Mouse (Mus musculus) spleen, postnatal 0 days (tissue): ENCODE results near the gene 4933411K16Rik. TPM values are rescaled to one million over a fixed set of nuclear protein-coding genes. Genes with fewer than 3 reads are reported as not detected.

Source experiments
- polyA plus RNA-seq: library from polyadenylated mRNA; unstranded; fragments of >200 nt; fragmentation: Nextera tagmentation; extraction: Ambion mirVana; gene quantifications from 2 replicates; pipeline ENCODE4 v1.2.1, GENCODE M21; 2015

Gene 4933411K16Rik
- polyA plus RNA-seq: not detected in 2 replicates

DNA sequence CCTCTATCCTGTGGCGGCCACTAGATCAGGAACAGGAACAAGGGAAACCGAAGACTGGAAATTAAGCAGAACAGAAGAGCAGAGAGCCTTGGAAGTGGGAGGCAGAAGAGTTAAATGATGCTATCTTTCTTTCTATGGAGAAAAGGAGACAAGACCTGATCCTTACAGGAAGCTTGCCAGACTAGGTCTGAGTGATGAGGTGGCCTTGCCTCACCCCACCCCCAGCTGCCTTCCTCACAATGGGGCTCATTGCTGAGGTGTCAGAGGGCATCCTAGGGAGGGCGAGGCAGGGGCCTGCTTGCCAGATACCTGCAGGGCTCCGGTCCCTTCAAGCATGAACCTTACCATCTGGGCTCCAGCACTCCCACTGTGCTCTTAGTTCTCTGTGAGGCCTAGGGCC, at the start of gene 4933411K16Rik:
Gene 4933411K16Rik (plus strand): TSS at position 301 of the 400 bp plus-strand sequence.

DNA sequence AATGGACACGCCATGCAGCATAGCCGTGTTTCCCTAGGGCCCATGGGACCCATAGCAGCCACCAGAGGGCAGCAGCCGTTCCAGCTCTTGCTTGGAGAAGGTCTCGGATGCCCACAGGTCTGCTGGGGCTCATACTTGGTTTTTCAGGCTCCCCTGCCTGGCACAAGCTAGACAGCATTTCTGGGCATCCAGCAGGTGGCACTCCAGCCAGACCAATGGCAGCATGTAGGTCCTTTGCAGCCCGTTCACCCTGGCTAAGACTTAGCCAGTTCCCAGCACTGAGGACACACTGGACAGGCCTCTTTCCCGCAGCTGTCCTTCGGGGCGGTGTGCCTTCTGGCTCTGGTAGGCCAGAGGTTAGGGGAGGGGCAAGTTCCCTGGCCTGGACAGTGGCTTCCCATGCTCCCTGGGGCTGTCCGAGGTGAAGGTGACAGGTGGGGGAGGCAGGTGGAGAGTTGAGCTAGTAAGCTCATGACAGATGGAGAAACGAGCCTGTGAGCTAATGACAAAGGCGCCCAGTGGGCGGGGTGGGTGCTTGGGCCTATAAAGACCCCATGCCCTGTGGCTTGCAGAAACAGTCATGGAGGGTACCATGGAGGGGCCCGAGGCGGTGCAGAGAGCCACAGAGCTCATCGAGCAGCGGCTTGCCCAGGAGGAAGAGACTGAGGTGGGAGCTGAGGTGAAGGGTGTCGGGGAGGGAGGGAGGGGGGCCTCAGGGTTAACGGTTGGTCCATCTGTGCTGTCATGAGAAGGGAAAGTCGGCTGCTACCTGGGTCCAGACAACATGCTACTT, 16.4 kb upstream of the 4933411K16Rik start, which contains the start of gene Ankrd2:
Gene Ankrd2 (plus strand): TSS at position 545 of the 793 bp plus-strand sequence.

DNA sequence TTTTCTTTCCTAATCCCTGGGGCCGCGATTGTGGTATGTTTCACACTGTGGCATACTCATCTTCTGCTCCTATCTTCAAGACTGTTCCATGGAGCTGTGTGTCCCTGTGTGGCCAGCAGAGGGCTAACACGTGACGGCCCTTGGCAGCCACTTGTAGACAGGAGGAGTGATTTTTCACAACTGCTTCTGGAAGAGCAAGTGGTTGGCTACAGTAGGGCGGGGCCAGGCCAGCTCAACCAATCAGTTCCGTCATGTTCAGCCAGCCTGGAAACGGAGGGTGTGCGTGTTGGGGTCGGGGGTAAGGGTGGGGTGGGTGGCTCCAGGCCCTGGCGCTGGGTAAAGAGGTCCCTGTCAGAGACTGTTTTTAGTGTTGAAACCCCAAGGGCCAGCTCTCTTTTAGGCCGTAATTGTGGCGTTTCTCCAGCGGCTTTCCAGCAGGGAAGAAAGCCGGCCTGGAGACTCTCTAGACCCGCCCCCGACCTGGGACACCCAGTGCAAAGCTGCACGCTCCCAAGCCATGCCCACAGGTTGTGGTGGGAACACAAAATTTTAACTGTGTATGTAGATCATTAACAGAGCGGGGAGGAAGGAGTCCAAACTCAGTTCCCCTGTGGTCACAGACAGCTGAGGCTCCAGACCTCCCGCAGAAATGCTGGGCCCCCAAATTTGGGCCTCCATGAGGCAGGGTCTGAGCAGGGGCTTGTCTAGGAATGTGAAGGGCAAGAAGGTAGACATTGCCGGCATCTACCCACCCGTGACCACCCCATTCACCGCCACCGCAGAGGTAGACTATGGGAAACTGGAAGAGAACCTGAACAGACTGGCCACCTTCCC, 6.6 kb upstream of the 4933411K16Rik start, which contains the start of gene Hoga1:
Gene Hoga1 (plus strand): TSS at position 342 of the 834 bp plus-strand sequence.

DNA sequence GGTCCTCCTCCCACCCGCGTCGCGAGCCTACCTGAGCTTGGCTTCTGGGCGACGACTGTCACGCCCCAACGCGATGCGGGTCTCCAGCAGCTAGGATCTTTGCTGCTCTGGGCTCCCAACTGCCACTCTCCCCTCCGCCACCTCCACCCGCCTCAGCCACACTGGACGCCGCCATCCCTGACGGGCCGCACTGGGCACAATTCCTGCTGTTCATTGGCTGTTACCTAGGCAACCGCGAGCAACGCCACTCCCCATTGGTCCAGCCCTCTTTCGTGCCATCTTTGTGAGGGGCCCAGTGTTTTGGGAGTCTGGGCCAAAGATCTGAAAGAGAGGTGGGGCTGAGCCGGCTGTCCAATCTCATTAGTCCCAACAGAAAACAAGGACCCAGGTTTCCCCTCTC, 34.1 kb downstream of the 4933411K16Rik start, which contains the start of gene Morn4:
Gene Morn4 (minus strand): TSS at position 192 of the 400 bp plus-strand sequence.

DNA sequence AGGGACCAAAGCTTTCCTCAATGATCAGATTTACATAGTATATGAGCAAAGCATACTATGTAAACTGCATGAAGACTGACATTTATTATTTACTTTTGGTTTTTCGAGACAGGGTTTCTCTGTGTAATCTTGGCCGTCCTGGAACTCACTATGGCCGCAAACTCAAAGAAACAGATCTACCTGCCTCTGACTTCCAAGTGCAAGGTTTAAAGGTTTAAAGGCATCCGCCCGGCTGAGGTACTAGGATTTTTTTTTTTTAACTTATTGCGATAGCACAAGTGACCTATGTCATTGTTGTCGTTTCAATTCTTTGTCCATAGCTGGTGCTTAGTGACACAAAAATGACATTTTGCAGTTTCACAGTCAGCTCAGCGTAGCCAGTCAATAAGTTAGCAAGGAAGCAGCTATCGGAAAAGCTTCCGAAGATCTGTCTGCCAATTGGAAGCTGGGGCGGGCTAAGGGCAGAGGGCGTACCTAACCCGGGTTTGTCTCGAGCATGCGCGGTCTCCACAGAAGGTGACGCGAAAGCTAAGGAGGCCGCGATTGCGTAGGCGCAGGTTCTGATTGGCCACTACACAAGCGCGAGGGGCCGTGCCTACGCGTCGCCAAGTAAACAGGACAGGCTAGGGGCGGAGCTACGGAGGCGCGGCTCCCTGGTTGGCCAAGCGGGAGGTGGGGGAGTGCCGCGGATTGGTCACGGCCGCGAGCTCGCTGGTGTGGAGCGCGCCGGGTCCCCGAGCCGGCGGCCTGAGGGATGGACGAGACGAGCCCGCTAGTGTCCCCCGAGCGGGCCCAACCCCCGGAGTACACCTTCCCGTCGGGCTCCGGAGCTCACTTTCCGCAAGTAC, 37.9 kb downstream of the 4933411K16Rik start, which contains the start of gene Pi4k2a:
Gene Pi4k2a (plus strand): TSS at position 723 of the 848 bp plus-strand sequence.

Other genes starting within 250 kb of the 4933411K16Rik start
- 24.6 and 25.8 TPM in 2 replicates for gene Frat1, start 222.3 kb upstream of the 4933411K16Rik start, polyA plus RNA-seq
- gene Frat2, start 204.1 kb upstream of the 4933411K16Rik start, polyA plus RNA-seq: 11.7 and 12.3 TPM in 2 replicates
- gene Rrp12, start 156.1 kb upstream of the 4933411K16Rik start, polyA plus RNA-seq: 8.0 TPM in 2 replicates
- 136 and 152 TPM in 2 replicates for gene Pgam1, start 140.3 kb upstream of the 4933411K16Rik start, polyA plus RNA-seq
- 65.5 and 67.9 TPM in 2 replicates for gene Exosc1, start 118.8 kb upstream of the 4933411K16Rik start, polyA plus RNA-seq
- 43.8 and 46.1 TPM in 2 replicates for gene Zdhhc16, start 118.8 kb upstream of the 4933411K16Rik start, polyA plus RNA-seq
- 12.9 and 18.3 TPM in 2 replicates for gene Mms19, start 71.1 kb upstream of the 4933411K16Rik start, polyA plus RNA-seq
- gene Ubtd1, start 70.5 kb upstream of the 4933411K16Rik start, polyA plus RNA-seq: 6.5 and 9.7 TPM in 2 replicates
- 5.4 and 6.2 TPM in 2 replicates for gene Ankrd2, start 16.2 kb upstream of the 4933411K16Rik start, polyA plus RNA-seq
- gene Hoga1, start 6.6 kb upstream of the 4933411K16Rik start, polyA plus RNA-seq: 0.81 and 1.1 TPM in 2 replicates
- 2.3 and 3.6 TPM in 2 replicates for gene Morn4, start 34.1 kb downstream of the 4933411K16Rik start, polyA plus RNA-seq
- gene Pi4k2a, start 38.2 kb downstream of the 4933411K16Rik start, polyA plus RNA-seq: 9.6 and 12.5 TPM in 2 replicates
- gene Avpi1, start 76.8 kb downstream of the 4933411K16Rik start, polyA plus RNA-seq: 5.9 and 10.2 TPM in 2 replicates
- gene Marveld1, start 95.2 kb downstream of the 4933411K16Rik start, polyA plus RNA-seq: 4.2 and 6.5 TPM in 2 replicates
- 15.9 and 17.4 TPM in 2 replicates for gene Zfyve27, start 111.7 kb downstream of the 4933411K16Rik start, polyA plus RNA-seq
- not detected in 2 replicates for gene Sfrp5, start 150.0 kb downstream of the 4933411K16Rik start, polyA plus RNA-seq
- gene Golga7b, start 195.3 kb downstream of the 4933411K16Rik start, polyA plus RNA-seq: not detected in 2 replicates